Mouse (Mus musculus) urinary bladder, postnatal 4 days (tissue): ENCODE measurements around the gene Gngt1.

Source experiments
- DNase-seq, 2 experiments: peaks; one replicate each; pipeline ENCODE4 v3.0.0; 2021 to 2022; ENCODE audit warnings: low spot score in 2 of 2

The Gngt1 gene

GRCm38 (mm10) chr6:3993492-3993891, at the start of gene Gngt1:
Gene Gngt1, plus strand, starts transcription at chr6:3993792.
- no peak for DNase-seq

GRCm38 (mm10) chr6:3954969-3955368, 38.6 kb upstream of the Gngt1 start:
- DNase-seq = no peak

GRCm38 (mm10) chr6:3967676-3968626, 25.6 kb upstream of the Gngt1 start:
- peak; percentile 19 to 60 for DNase-seq

DNA sequence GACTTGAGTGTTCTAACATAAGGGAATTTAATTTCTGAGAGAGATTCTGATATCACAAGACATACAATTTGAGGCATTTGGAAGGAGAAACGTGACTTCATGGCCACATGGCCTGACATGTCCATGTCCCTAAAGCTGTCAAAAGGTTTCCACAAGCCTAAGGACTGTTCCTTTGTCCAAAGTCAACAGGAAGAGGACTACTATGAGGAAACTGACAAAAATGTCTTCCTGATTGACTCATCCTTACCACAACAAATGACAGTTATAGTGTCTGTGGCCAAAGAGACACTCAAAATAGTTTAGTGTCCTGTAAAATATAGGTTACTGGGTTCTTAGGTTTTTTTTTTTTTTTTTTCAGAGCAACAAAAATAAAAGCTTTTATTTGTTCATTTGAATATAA, 19.9 kb upstream of the Gngt1 start:
- DNase-seq = no peak

GRCm38 (mm10) chr6:3982661-3983284, 10.8 kb upstream of the Gngt1 start:
- no peak for DNase-seq

GRCm38 (mm10) chr6:3988750-3989149, 4.8 kb upstream of the Gngt1 start, which contains the start of gene Tfpi2:
Gene Tfpi2, minus strand, starts transcription at chr6:3988919.
- no peak for DNase-seq

- DNase-seq = no peak
These were observed 4.5 kb downstream of the Gngt1 start for GRCm38 (mm10) chr6:3998089-3998488.

DNA sequence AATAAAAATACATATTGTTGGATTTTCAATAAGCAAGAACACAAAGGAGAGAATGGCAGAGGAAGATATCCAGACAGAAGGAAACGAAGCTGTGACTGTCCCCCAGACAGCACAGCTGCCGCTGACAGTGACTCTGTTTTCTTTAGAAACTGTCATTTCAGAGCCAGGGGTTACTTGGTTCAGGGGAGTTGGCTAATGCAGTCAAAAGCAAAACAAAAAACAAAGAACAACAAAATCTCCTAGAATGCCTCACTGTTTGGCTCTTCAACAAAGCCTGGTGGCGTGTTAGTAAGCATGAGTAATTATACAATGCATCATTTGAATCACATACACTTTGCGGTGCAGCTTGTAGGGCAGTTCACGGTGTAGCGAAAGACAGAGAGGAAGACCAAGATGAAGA, 5.7 kb downstream of the Gngt1 start:
- DNase-seq = no peak

DNA sequence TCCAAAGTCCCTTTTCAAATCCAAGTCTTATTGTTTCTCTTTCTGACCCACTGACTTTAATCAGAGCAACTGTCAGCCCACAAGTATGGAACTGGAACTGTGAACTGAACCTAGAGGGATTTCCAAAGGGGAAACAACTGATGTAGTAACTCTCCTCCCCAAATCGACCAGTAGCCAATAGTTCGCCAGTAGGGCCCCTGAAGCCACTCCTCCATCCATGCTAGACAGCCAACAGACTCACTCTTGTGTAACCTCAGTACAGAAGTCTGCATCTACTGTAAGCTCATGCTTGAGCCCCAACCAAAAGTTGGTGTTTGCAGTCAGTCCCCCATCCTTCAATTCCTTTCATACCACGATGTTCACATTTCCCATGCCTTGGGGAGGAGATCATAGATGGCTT, 7.1 kb downstream of the Gngt1 start:
- DNase-seq = no peak

GRCm38 (mm10) chr6:4003445-4003844, 9.9 kb downstream of the Gngt1 start:
- DNase-seq = no peak

DNA sequence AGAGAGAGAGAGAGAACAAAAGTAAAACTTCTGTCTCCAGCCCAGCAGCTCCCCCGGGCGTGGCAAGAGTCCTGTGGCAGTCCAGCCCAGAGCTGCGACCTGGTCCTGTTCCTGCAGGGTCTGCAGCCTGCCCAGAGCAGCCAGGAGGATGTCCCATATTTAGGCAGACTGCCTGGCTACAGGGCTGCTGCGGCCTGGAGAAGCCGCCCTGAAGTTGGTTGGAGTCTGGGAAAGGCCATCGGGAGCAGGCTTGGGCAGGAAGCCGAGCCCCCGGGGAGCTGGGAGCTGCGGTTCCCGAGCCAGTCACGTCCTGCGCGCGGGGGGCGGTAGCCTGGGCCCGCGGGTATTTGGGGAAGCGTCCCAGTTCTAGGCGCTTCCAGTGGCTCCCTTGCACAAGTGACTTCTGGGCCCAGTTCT, 10.3 kb downstream of the Gngt1 start, which contains the start of gene Gng11:
Gene Gng11, plus strand, starts transcription at position 15 of the 417 bp plus-strand sequence.
- peak; percentile 65 to 73 for DNase-seq

GRCm38 (mm10) chr6:4004808-4005207, 11.2 kb downstream of the Gngt1 start:
- DNase-seq = no peak

DNA sequence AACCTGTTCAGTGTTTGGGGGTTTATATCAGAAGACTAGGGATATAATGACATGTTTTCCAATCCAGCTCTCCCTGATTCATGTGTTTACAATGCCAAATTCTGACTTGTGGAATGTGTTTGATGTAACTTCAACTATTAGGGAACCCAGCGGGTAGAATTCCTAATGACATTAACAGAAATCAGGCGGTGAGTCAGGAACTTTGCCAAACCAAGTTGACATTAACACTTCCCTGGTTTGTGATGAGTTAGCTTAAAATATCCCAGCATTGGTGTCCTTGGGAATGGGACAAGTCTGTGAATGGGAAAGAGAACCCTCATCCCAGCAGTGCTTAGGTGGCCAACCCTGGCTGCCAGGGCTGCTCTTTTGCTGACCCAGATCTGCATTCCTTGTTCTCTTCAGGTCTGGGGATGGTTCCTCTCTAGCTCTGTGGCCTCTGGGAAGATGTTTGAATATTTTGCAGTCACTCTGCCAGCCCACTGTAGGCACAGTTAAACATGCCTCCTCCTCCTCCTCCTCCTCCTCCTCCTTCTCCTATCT, 15.0 kb downstream of the Gngt1 start:
- no peak for DNase-seq

- no peak for DNase-seq
These were observed 16.0 kb downstream of the Gngt1 start for GRCm38 (mm10) chr6:4009548-4009947.

DNA sequence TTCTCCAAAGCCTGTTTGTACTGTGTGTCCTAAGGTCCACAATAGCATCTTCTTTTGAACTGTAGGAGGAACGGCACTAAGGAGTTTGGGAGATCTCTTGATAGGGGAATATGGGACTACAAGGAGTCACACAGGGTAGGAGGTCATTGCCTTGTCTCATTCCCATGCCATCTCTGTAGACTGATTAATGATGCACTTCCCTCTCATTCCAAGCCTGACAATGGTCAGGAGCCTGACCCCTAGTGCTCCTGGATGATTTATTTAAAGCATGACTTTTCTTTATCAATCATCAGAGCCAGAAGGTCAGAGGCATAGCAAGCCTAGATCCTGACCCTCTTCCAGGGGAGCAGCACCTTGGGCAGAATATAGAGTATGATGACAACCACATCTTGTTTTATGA, 29.1 kb downstream of the Gngt1 start:
- DNase-seq = no peak

DNA sequence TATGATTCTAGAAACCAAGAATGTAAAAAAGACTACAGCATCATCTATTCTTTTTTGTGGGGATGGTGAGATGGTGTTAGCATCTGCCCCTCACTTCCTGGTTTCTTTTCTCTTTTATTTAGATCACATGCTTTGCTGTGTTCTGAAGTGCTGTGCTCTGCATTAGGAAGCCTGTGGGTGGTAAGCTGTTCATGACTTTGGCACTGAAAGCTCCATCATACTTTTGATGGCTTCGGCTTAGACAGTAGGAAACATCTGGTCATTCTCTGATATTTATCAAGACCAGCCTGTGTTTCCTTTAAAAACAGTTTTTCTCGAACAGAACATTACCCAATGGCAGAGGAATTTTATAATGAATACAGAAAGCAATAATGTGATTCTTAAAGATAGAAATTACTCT, 32.8 kb downstream of the Gngt1 start:
- DNase-seq = no peak

- no peak for DNase-seq
These were observed 37.4 kb downstream of the Gngt1 start for GRCm38 (mm10) chr6:4030956-4031355.

GRCm38 (mm10) chr6:4041821-4042220, 48.2 kb downstream of the Gngt1 start:
- DNase-seq = no peak
